Mouse (Mus musculus) brown adipose tissue, adult 24 weeks (tissue): Measurements from ENCODE around the gene Speer4c. TPM values are rescaled to one million over a fixed set of nuclear protein-coding genes. Genes with fewer than 3 reads are reported as not detected.
"Not testable (repeated sequence)": the region's sequence is repeated elsewhere in the genome, so short reads cannot be mapped to it uniquely, and the experiment has no call there.

Experiments
- H3K27ac ChIP-seq: fragments of 200-500 bp; replicated peaks from 2 replicates; pipeline ENCODE4 v1.5.1; 2012; ENCODE audit warnings: low read depth, mild to moderate bottlenecking, low read length
- H3K4me1 ChIP-seq: fragments of 200-500 bp; 2 replicates; pipeline ENCODE4 v1.6.1; 2012; ENCODE audit warnings: low read length, mixed read lengths; ENCODE audit not compliant: control insufficient read depth, insufficient read depth, insufficient read length
- H3K4me3 ChIP-seq: fragments of 200-500 bp; 2 replicates; pipeline ENCODE4 v1.5.1; 2012; ENCODE audit warnings: low read depth, mild to moderate bottlenecking, low read length, moderate library complexity; ENCODE audit not compliant: insufficient read depth
- polyA plus RNA-seq: library from polyadenylated mRNA; stranded (reverse); fragments of >200 nt; gene quantifications from 2 replicates; pipeline ENCODE4 v1.2.4, GENCODE M21; 2012; ENCODE audit not compliant: missing spikeins, insufficient read depth, insufficient read length

Speer4c gene
- polyA plus RNA-seq, 1 experiment, result not detected

- H3K4me3 ChIP-seq, H3K4me1 ChIP-seq, H3K27ac ChIP-seq: not testable (repeated sequence)
These were observed 39.4 kb downstream of the Speer4c start for GRCm38 (mm10) chr5:15674429-15675244.

- not testable (repeated sequence) for H3K4me1 ChIP-seq, H3K4me3 ChIP-seq, H3K27ac ChIP-seq
These were observed 40.1 kb downstream of the Speer4c start for GRCm38 (mm10) chr5:15673989-15674388.

GRCm38 (mm10) chr5:15670789-15671188 is 43.3 kb downstream of the Speer4c start:
- H3K27ac ChIP-seq, H3K4me3 ChIP-seq, H3K4me1 ChIP-seq: not testable (repeated sequence)

GRCm38 (mm10) chr5:15663847-15664246 is 50.2 kb downstream of the Speer4c start:
- H3K4me3 ChIP-seq, H3K4me1 ChIP-seq, H3K27ac ChIP-seq: not testable (repeated sequence)

Other genes with a start within 250 kb of the Speer4c start
- gene Gm21149, start 237.7 kb downstream of the Speer4c start, polyA plus RNA-seq, result not detected in 2 replicates
- not detected in 2 replicates for gene Gm21190, start 185.0 kb downstream of the Speer4c start, polyA plus RNA-seq
- not detected in 2 replicates for gene Gm21083, start 136.9 kb downstream of the Speer4c start, polyA plus RNA-seq
- gene Speer4d, start 95.2 kb downstream of the Speer4c start, polyA plus RNA-seq, result not detected in 2 replicates
- not detected in 2 replicates for gene 4930572O03Rik, start 57.2 kb downstream of the Speer4c start, polyA plus RNA-seq
- gene Cacna2d1, start 220.4 kb upstream of the Speer4c start, polyA plus RNA-seq, result 5.7 and 6.5 TPM in 2 replicates